Mouse (Mus musculus) lung, adult 2 months (tissue): ENCODE data around the gene Rbm44.

Experiments used
- CTCF ChIP-seq: fragments of 200-500 bp; IDR thresholded peaks from 2 replicates; pipeline ENCODE4 v1.5.1; 2011; ENCODE audit warnings: mild to moderate bottlenecking, low read length, control low read depth; ENCODE audit not compliant: insufficient read depth
- POLR2A ChIP-seq: fragments of 200-500 bp; IDR thresholded peaks from 2 replicates; pipeline ENCODE4 v1.6.1; 2011; ENCODE audit warnings: low read depth, mild to moderate bottlenecking, control low read depth, low read length, borderline replicate concordance; ENCODE audit errors: extremely low read depth

GRCm38 (mm10) chr1:91151509-91151908 is 6.6 kb downstream of the Rbm44 start:
- TF ChIP-seq CTCF (no peak), POLR2A (no peak)
